Mouse (Mus musculus): ENCODE measurements around the gene Pde4b. TPM values are rescaled to one million over a fixed set of nuclear protein-coding genes. Genes with fewer than 3 reads are reported as not detected.
A peak's percentile ranks its signal among the peaks of the same experiment; 100 is the strongest.

The Pde4b gene
- polyA plus RNA-seq, 1 experiment from 2014 or later, result 44.6 TPM

DNA sequence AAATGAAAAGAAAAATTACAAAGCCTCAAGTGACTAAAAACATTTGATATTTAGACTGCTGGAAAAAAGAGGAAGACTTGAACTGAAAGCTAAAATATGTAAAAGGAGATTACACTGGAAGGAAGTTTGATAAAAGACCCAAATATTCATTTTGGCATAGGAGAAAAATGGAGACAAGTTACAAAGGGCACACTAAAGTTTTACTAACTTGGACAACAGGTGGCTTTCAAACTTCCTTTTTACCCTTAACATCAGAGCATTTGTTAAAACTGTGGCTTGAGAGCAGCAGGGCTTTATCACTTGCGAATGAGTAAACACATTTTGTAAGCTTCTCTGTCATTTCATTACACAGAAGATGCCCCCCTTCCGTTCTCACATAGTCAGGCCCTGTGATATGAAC, 492.4 kb downstream of the Pde4b start:
- Histone ChIP-seq H3K9ac (no peak overlapping the region), H3K4me3 (replicated peaks; ENCODE audit: low read length) (no peak overlapping the region), H3K27me3 (ENCODE audit: control insufficient read depth, insufficient read depth, low read length) (no peaks in the 10 kb centered on the region), H3K27ac (no peak overlapping the region), H3K9me3 (ENCODE audit: control insufficient read depth, low read length) (no peaks in the 10 kb centered on the region), H3K4me1 (replicated peaks; ENCODE audit: control insufficient read depth, insufficient read depth, low read length) (no peaks in the 10 kb centered on the region), H3K36me3 (replicated peaks; ENCODE audit: control insufficient read depth, insufficient read depth) (no peaks in the 10 kb centered on the region), H3K4me2 (replicated peaks) (no peak overlapping the region)
- 83% methylated on average over 2 of the region's 2 CpGs for WGBS
- no peak for ATAC-seq (ENCODE audit: low FRiP score)
- no peak for DNase-seq (ENCODE audit: low spot score)

DNA sequence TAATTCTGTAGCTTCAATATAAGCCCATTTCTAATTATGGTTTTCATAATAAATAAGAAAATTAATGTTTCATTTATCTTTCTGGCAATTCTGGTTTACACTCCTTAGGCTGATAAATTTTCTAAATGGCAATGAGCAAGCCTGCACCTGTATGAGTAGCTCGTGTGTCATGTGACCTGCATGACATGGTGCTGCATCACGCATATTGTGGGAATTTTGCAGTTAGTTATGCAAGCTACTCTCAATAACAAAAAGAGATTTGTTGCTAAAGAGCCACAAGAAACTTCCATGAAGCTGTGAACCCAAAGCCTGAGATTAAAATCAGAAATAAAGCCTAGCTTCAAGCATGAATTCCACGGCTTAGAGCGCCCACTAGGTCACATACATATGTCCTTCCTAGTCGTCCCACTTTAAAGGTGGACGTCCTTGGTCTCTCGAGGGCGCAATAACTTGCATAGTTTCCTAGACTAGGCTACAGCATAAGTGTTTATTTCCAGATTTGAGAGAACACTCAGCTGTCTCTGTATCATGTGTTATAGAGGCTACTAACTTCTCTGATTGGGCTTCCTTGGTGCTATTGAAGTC, 494.9 kb downstream of the Pde4b start:
- no peak overlapping the region for H3K9ac ChIP-seq
- no peaks in the 10 kb centered on the region for H3K9me3 ChIP-seq (ENCODE audit: control insufficient read depth, low read length)
- H3K4me3 ChIP-seq (replicated peaks; ENCODE audit: low read length), result no peak overlapping the region
- no peaks in the 10 kb centered on the region for H3K36me3 ChIP-seq (replicated peaks; ENCODE audit: control insufficient read depth, insufficient read depth)
- H3K4me1 ChIP-seq (replicated peaks; ENCODE audit: control insufficient read depth, insufficient read depth, low read length), result no peaks in the 10 kb centered on the region
- H3K27me3 ChIP-seq (ENCODE audit: control insufficient read depth, insufficient read depth, low read length), result no peaks in the 10 kb centered on the region
- WGBS, result 90% methylated on average over 8 of the region's 8 CpGs
- DNase-seq (ENCODE audit: low spot score), result no peak
- no peak for ATAC-seq (ENCODE audit: low FRiP score)
- no peak overlapping the region for H3K4me2 ChIP-seq (replicated peaks)
- no peak overlapping the region for H3K27ac ChIP-seq

DNA sequence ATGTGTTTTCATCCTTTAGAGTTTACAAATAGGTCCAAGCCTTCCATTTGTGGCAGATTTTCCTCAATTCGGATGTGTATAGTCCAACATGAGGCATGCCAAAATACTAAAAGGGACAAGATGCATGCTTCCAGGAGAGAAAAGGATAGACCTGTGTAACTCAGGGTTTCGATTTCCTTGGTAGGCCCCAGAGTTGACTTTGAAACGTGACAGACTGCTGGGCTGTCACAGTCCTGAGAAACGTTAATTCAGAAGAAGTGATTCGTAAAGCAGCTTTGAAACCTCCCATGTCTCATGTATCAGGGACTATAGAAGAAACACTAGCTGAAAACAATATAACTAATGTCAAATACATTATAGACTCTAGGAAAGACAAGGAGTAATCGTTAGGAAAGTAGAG, 495.6 kb downstream of the Pde4b start:
- Histone ChIP-seq H3K9me3 (ENCODE audit: control insufficient read depth, low read length) (no peaks in the 10 kb centered on the region), H3K4me2 (replicated peaks) (no peak overlapping the region), H3K27me3 (ENCODE audit: control insufficient read depth, insufficient read depth, low read length) (no peaks in the 10 kb centered on the region), H3K4me3 (replicated peaks; ENCODE audit: low read length) (no peak overlapping the region), H3K36me3 (replicated peaks; ENCODE audit: control insufficient read depth, insufficient read depth) (no peaks in the 10 kb centered on the region), H3K9ac (no peak overlapping the region), H3K4me1 (replicated peaks; ENCODE audit: control insufficient read depth, insufficient read depth, low read length) (no peaks in the 10 kb centered on the region), H3K27ac (no peak overlapping the region)
- DNase-seq (ENCODE audit: low spot score) (no peak), ATAC-seq (ENCODE audit: low FRiP score) (no peak)
- 85% methylated on average over 6 of the region's 6 CpGs for WGBS

DNA sequence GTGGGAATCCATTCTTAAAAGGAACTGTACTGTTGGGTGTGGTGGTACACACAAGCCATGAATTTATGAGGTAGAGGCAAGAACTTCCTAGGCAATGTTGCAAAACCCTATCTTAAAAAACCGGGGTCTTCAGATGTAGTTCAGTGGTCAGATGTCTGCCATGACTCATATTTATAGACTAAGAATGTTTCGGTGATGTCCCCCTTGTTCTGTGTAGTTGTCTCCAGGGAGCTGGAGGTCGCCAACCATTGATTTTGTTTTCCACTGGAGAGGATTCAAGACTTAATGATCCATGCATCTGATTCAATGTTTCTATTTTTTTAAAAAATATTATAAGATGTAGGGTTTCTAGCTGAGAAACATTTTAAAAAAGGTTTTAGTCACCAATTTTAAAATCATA, 496.1 kb downstream of the Pde4b start:
- no peak overlapping the region for H3K4me3 ChIP-seq (replicated peaks; ENCODE audit: low read length)
- ATAC-seq (ENCODE audit: low FRiP score), result no peak
- H3K4me2 ChIP-seq (replicated peaks), result no peak overlapping the region
- no peaks in the 10 kb centered on the region for H3K36me3 ChIP-seq (replicated peaks; ENCODE audit: control insufficient read depth, insufficient read depth)
- H3K9me3 ChIP-seq (ENCODE audit: control insufficient read depth, low read length), result no peaks in the 10 kb centered on the region
- no peaks in the 10 kb centered on the region for H3K27me3 ChIP-seq (ENCODE audit: control insufficient read depth, insufficient read depth, low read length)
- H3K27ac ChIP-seq, result no peak overlapping the region
- 74% methylated on average over 3 of the region's 3 CpGs for WGBS
- H3K9ac ChIP-seq, result no peak overlapping the region
- no peak for DNase-seq (ENCODE audit: low spot score)
- peaks cover under 1% of the 10 kb centered on the region; the same call in 1 of the 2 replicates for H3K4me1 ChIP-seq (replicated peaks; ENCODE audit: control insufficient read depth, insufficient read depth, low read length)

DNA sequence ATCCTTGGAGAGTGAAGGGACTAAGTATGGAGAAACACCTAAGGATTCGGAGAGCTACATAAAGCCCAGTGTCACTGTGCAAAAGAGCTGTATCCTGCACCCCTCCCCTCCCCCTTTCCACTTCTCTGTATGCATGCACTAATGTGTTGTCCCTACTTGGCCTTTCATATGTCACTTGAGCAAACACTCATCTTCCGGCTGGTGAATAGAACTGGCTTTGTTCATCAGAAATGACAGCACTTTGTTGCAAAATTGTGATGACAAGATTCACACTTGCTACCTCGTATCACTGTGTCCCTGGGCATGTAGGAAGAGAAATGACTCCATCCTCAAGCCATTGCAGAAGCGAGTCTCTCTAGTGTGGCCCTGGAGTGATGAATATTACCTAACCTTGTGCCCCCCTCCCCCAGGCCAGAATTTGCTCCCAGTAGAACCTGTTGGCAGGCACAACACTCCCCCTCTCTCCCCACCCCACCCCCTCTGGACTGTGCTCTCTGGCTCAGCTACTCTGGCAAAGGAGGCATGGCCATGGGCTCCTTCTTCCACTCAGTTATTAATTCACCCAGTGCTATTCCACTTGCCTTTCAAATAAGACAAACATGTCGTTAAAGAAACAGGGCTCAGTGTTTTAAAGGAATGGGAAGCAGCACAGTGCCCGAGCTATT, 497.4 kb downstream of the Pde4b start:
- Histone ChIP-seq H3K36me3 (replicated peaks; ENCODE audit: control insufficient read depth, insufficient read depth) (no peaks in the 10 kb centered on the region), H3K4me3 (replicated peaks; ENCODE audit: low read length) (no peak overlapping the region), H3K4me2 (replicated peaks) (no peak overlapping the region), H3K27me3 (ENCODE audit: control insufficient read depth, insufficient read depth, low read length) (no peaks in the 10 kb centered on the region), H3K9ac (no peak overlapping the region), H3K9me3 (ENCODE audit: control insufficient read depth, low read length) (no peaks in the 10 kb centered on the region), H3K4me1 (replicated peaks; ENCODE audit: control insufficient read depth, insufficient read depth, low read length) (peaks cover 13% of the 10 kb centered on the region), H3K27ac (no peak overlapping the region)
- DNase-seq (ENCODE audit: low spot score) (no peak), ATAC-seq (ENCODE audit: low FRiP score) (no peak)
- 42% methylated on average over 6 of the region's 6 CpGs for WGBS

DNA sequence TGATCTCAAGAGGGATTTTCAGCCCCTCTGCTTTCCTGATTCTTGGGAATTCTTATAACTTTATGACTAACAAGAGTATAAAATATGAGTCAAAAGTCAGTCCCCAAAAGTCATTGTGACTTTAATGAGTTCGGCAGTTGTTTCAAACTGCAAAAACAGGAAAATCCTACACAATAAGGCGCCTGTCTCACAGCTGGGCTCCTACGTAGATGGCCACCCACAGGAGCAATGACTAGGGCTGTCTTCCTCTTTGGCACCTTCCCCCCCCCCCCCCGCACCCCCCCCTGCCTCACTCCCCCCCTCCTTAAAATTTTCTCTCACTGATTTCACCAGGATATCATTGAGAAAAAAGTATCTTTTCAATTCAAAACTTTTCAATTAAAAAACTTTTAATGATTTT, 498.2 kb downstream of the Pde4b start:
- Histone ChIP-seq H3K27me3 (ENCODE audit: control insufficient read depth, insufficient read depth, low read length) (no peaks in the 10 kb centered on the region), H3K36me3 (replicated peaks; ENCODE audit: control insufficient read depth, insufficient read depth) (no peaks in the 10 kb centered on the region), H3K9me3 (ENCODE audit: control insufficient read depth, low read length) (no peaks in the 10 kb centered on the region), H3K27ac (no peak overlapping the region), H3K4me3 (replicated peaks; ENCODE audit: low read length) (no peak overlapping the region), H3K4me2 (replicated peaks) (no peak overlapping the region), H3K9ac (no peak overlapping the region), H3K4me1 (replicated peaks; ENCODE audit: control insufficient read depth, insufficient read depth, low read length) (peaks cover 18% of the 10 kb centered on the region)
- ATAC-seq (ENCODE audit: low FRiP score), result no peak
- 50% methylated on average over 3 of the region's 4 CpGs for WGBS
- no peak for DNase-seq (ENCODE audit: low spot score)

DNA sequence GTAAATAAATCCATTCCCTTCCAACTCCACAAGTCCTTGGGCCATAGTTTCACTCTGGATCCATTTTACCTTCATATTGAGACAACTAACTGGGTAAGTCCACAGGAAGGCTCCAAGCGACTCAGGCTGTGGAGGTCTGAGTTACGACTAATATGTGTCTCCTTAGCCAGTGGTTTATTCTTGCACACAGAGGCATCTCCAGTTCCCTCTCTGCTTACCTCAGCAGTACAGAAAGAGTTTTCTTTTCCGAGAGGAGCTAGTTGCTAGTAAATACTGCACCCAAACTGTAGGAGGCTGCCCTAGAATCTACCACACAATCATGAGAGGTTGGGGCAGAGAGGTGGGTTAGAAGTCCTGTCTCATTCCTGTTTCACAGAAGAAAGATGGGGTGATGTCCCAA, 499.4 kb downstream of the Pde4b start:
- Histone ChIP-seq H3K4me2 (replicated peaks) (no peak overlapping the region), H3K4me3 (replicated peaks; ENCODE audit: low read length) (no peak overlapping the region), H3K27me3 (ENCODE audit: control insufficient read depth, insufficient read depth, low read length) (no peaks in the 10 kb centered on the region), H3K9me3 (ENCODE audit: control insufficient read depth, low read length) (no peaks in the 10 kb centered on the region), H3K9ac (no peak overlapping the region), H3K27ac (no peak overlapping the region), H3K36me3 (replicated peaks; ENCODE audit: control insufficient read depth, insufficient read depth) (no peaks in the 10 kb centered on the region), H3K4me1 (replicated peaks; ENCODE audit: control insufficient read depth, insufficient read depth, low read length) (peaks cover 30% of the 10 kb centered on the region)
- ATAC-seq (ENCODE audit: low FRiP score), result no peak
- DNase-seq (ENCODE audit: low spot score), result no peak
- WGBS, result 93% methylated on average over 3 of the region's 3 CpGs

DNA sequence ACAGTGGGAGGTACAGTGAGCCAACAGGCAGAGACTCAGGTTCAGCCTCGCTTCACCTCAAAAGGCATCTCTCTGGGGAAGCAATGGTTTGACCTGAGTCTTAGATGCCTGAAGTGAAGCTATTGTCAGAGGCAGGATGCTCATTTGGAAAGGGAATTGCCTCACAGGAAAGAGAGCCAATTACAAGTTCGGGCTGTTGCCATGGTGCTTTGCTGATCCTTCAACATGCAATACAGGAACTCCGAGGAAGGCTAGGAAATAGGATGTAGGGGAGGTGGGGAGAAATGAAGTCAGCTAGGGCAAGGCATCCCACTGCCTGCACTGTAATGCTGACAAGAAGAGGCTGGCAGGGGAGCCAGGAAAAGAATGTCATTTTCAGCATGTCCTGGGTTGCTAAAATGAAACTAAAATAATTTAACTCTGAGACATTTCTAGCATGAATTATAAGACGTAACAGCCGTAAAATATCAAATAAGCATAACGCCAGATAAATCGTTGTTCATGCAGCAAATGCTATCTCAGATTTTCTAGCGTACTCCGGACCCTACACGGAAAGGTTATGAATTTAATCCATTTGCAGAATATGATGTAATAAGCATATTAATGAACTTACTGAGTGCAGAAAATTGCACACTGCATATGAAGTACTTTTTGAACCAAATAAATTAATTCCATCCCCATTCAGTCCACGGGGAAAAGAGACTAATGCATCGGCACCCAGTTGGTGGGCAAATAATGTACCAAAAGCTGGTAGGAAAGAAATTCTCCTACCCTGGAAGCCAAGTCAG, 501.5 kb downstream of the Pde4b start:
- no peaks in the 10 kb centered on the region for H3K36me3 ChIP-seq (replicated peaks; ENCODE audit: control insufficient read depth, insufficient read depth)
- H3K27me3 ChIP-seq (ENCODE audit: control insufficient read depth, insufficient read depth, low read length), result no peaks in the 10 kb centered on the region
- WGBS, result 15% methylated on average over 12 of the region's 12 CpGs
- peaks cover 39% of the 10 kb centered on the region for H3K4me1 ChIP-seq (replicated peaks; ENCODE audit: control insufficient read depth, insufficient read depth, low read length)
- peak overlapping the region; percentile 75 for H3K27ac ChIP-seq
- peak; percentile 66 for DNase-seq (ENCODE audit: low spot score)
- no peaks in the 10 kb centered on the region for H3K9me3 ChIP-seq (ENCODE audit: control insufficient read depth, low read length)
- H3K9ac ChIP-seq, result peak overlapping the region; percentile 63
- peak; percentile 77; the same call in 1 of the 2 replicates for ATAC-seq (ENCODE audit: low FRiP score)
- H3K4me3 ChIP-seq (replicated peaks; ENCODE audit: low read length), result peak overlapping the region; percentile 26
- peak overlapping the region; percentile 51 for H3K4me2 ChIP-seq (replicated peaks)

DNA sequence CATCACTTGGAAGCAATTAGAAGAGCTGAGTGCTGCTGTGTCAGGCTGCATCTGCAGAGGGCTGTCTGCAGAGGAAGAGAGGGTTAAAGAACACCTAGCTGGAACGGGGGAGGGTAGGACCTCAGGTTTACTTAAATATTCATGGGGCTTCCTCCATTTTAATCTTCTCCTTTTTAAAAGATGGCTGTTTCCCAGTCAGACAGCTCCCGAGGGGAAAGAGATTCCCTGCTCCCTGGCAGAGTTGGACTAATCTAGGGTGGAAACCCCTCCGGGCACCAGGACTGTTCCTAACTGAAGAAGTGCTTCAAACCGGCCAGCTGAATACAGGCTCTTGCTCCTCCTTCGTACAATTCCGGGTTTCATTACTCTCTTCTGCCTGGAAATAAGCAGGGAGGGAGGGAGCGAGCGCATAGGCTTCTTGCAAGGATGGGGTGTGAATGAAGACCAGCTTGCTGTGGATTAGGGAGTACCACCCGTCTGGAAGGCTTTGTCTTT, 502.2 kb downstream of the Pde4b start:
- H3K27ac ChIP-seq, result peak overlapping the region; percentile 75
- DNase-seq (ENCODE audit: low spot score), result peak; percentile 71
- under 1% methylated on average over 9 of the region's 9 CpGs for WGBS
- no peaks in the 10 kb centered on the region for H3K36me3 ChIP-seq (replicated peaks; ENCODE audit: control insufficient read depth, insufficient read depth)
- H3K4me2 ChIP-seq (replicated peaks), result peak overlapping the region; percentile 51
- H3K9ac ChIP-seq, result peak overlapping the region; percentile 63
- H3K9me3 ChIP-seq (ENCODE audit: control insufficient read depth, low read length), result no peaks in the 10 kb centered on the region
- peak overlapping the region; percentile 26 for H3K4me3 ChIP-seq (replicated peaks; ENCODE audit: low read length)
- peaks cover 43% of the 10 kb centered on the region for H3K4me1 ChIP-seq (replicated peaks; ENCODE audit: control insufficient read depth, insufficient read depth, low read length)
- peak; percentile 74 for ATAC-seq (ENCODE audit: low FRiP score)
- no peaks in the 10 kb centered on the region for H3K27me3 ChIP-seq (ENCODE audit: control insufficient read depth, insufficient read depth, low read length)
